Mouse (Mus musculus) hindbrain, embryonic 10.5 days (tissue): ENCODE measurements around the gene Tsc22d4. TPM values are rescaled to one million over a fixed set of nuclear protein-coding genes. Genes with fewer than 3 reads are reported as not detected.

Source experiments
- DNase-seq: peaks from one replicate; pipeline ENCODE4 v3.0.0-alpha.2; 2017; ENCODE audit warnings: low spot score
- H3K27ac ChIP-seq: fragments of 300-500 bp; sonication (generic); 2 replicates; pipeline ENCODE4 v1.5.1; 2016; ENCODE audit warnings: mild to moderate bottlenecking, moderate library complexity
- H3K27me3 ChIP-seq: fragments of 300-500 bp; sonication (generic); 2 replicates; pipeline ENCODE4 v1.6.1; 2016; ENCODE audit warnings: mild to moderate bottlenecking; ENCODE audit not compliant: poor library complexity, insufficient read depth, severe bottlenecking
- H3K36me3 ChIP-seq: fragments of 300-500 bp; sonication (generic); 2 replicates; pipeline ENCODE4 v1.6.1; 2016; ENCODE audit warnings: mild to moderate bottlenecking, moderate library complexity
- H3K4me1 ChIP-seq: fragments of 300-500 bp; sonication (generic); replicated peaks from 2 replicates; pipeline ENCODE4 v1.6.1; 2016; ENCODE audit warnings: mild to moderate bottlenecking
- H3K4me3 ChIP-seq: fragments of 300-500 bp; sonication (generic); 2 replicates; pipeline ENCODE4 v1.5.1; 2016; ENCODE audit warnings: mild to moderate bottlenecking, moderate library complexity
- H3K9me3 ChIP-seq: fragments of 300-500 bp; sonication (generic); 2 replicates; pipeline ENCODE4 v1.6.1; 2016; ENCODE audit warnings: mild to moderate bottlenecking, moderate library complexity
- WGBS: fragments of 180-500 bp; shearing (Covaris S2); methylation state at CpG from one replicate; pipeline ENCODE4 v1.1.7; 2016; 5-methylcytosine and 5-hydroxymethylcytosine counted together
- polyA plus RNA-seq: library from polyadenylated mRNA; unstranded; fragments of >200 nt; fragmentation: Nextera tagmentation; extraction: Ambion mirVana; gene quantifications from 2 replicates; pipeline ENCODE4 v1.2.1, GENCODE M21; 2016

The Tsc22d4 gene
- polyA plus RNA-seq, 1 experiment from 2014 or later, result 86.0 TPM

DNA sequence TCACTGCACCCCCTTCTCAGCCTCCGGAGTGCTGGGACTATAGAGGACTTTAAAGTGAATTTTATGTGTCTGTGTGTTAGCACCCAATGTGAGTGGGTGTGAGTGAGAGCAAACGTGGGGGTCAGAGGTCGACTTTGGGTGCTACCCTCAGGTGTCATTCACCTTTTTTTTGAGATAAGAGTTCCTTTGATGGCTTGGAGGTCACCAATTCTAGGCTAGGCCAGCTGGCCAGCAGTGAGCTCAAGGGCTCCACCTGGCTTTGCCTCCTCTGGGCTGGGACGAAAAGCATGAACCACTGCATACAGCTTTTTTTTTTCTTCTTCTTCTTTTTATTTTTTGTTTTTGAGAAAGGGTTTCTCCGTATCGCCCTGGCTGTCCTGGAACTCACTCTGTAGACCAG is 18.8 kb upstream of the Tsc22d4 start:
- Histone ChIP-seq H3K36me3 (peaks cover 13% of the 10 kb centered on the region), H3K27ac (no peak overlapping the region), H3K9me3 (no peaks in the 10 kb centered on the region), H3K4me1 (peaks cover 9% of the 10 kb centered on the region), H3K27me3 (peaks cover 5% of the 10 kb centered on the region; the same call in 1 of the 2 replicates), H3K4me3 (no peak overlapping the region)
- WGBS, result 73% methylated on average over 6 of the region's 6 CpGs
- DNase-seq, result no peak

- Histone ChIP-seq H3K27me3 (no peaks in the 10 kb centered on the region), H3K9me3 (0 out of 2 replicates have a peak, but pooled peaks cover 3% of the 10 kb centered on the region), H3K4me1 (peaks cover 58% of the 10 kb centered on the region), H3K27ac (peak overlapping the region; percentile 93), H3K36me3 (peaks cover 72% of the 10 kb centered on the region), H3K4me3 (peak overlapping the region; percentile 40)
- 63% methylated on average over 12 of the region's 12 CpGs for WGBS
- peak; percentile 14 for DNase-seq
Observed at GRCm38 (mm10) chr5:137733638-137734288, 11.8 kb upstream of the Tsc22d4 start.

DNA sequence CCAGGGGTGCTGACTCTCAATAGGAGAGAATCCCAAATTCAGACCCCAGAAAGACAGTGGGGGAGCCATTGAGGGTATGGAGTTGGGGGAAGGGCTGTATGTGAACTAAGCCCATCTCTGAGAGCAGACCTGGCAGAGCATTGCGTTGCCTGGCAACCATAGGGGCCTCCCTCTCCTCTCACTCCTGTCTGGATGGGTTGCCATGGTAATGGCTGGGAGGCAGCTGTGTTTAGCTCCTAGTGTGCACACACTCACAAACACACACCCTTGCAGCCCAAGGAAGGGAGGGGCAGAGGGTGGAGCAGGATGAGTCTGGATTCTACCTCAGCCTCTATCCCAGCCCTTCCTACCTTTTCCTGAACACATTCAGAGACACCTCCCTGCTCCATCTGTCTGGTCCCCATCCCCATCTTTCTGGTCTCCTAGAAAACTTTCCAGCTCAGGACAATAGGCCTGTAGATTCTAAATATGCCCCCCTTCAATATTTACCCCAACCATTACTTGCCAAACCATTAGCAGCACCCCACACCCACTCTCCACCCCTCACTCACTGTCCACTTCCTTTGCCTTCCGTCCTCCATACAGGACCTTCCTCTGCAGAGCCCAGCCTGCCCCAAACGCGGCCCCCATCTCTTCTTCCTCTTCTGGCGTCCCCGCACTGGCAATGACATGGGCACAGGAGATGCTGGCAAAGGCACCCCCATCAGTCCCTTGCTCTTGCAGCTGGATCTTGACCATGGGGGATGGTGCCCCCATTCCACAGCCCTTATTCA is 11.1 kb upstream of the Tsc22d4 start:
- 65% methylated on average over 6 of the region's 6 CpGs for WGBS
- H3K36me3 ChIP-seq, result peaks cover 75% of the 10 kb centered on the region
- peak overlapping the region; percentile 93 for H3K27ac ChIP-seq
- H3K4me1 ChIP-seq, result peaks cover 65% of the 10 kb centered on the region
- 0 out of 2 replicates have a peak, but pooled peaks cover 3% of the 10 kb centered on the region for H3K9me3 ChIP-seq
- peak overlapping the region; percentile 40 for H3K4me3 ChIP-seq
- peak; percentile 92 for DNase-seq
- H3K27me3 ChIP-seq, result 0 out of 2 replicates have a peak, but pooled peaks cover 2% of the 10 kb centered on the region

GRCm38 (mm10) chr5:137737400-137737940 is 8.1 kb upstream of the Tsc22d4 start:
- WGBS, result 90% methylated on average over 6 of the region's 6 CpGs
- no peak for DNase-seq
- H3K4me3 ChIP-seq, result no peak overlapping the region
- peaks cover 80% of the 10 kb centered on the region for H3K4me1 ChIP-seq
- H3K9me3 ChIP-seq, result 0 out of 2 replicates have a peak, but pooled peaks cover 3% of the 10 kb centered on the region
- H3K36me3 ChIP-seq, result peaks cover 54% of the 10 kb centered on the region
- H3K27me3 ChIP-seq, result peaks cover 9% of the 10 kb centered on the region; the same call in 1 of the 2 replicates
- 0 out of 2 replicates have a peak overlapping the region, but pooled peaks have one; percentile 94 for H3K27ac ChIP-seq

- 55% methylated on average over 5 of the region's 5 CpGs for WGBS
- Histone ChIP-seq H3K9me3 (0 out of 2 replicates have a peak, but pooled peaks cover 3% of the 10 kb centered on the region), H3K4me3 (peak overlapping the region; percentile 74; the same call in 1 of the 2 replicates), H3K4me1 (peaks cover 73% of the 10 kb centered on the region), H3K36me3 (peaks cover 44% of the 10 kb centered on the region), H3K27ac (peak overlapping the region; percentile 94; the same call in 1 of the 2 replicates), H3K27me3 (peaks cover 9% of the 10 kb centered on the region; the same call in 1 of the 2 replicates)
- no peak for DNase-seq
Observed at GRCm38 (mm10) chr5:137738516-137738915, 7.0 kb upstream of the Tsc22d4 start.

- WGBS, result 55% methylated on average over 9 of the region's 9 CpGs
- no peak for DNase-seq
- Histone ChIP-seq H3K36me3 (peaks cover 40% of the 10 kb centered on the region), H3K27me3 (peaks cover 9% of the 10 kb centered on the region; the same call in 1 of the 2 replicates), H3K4me1 (peaks cover 64% of the 10 kb centered on the region), H3K27ac (peak overlapping the region; percentile 94), H3K4me3 (peak overlapping the region; percentile 74), H3K9me3 (0 out of 2 replicates have a peak, but pooled peaks cover 3% of the 10 kb centered on the region)
Observed at GRCm38 (mm10) chr5:137739471-137739870, 6.1 kb upstream of the Tsc22d4 start.

DNA sequence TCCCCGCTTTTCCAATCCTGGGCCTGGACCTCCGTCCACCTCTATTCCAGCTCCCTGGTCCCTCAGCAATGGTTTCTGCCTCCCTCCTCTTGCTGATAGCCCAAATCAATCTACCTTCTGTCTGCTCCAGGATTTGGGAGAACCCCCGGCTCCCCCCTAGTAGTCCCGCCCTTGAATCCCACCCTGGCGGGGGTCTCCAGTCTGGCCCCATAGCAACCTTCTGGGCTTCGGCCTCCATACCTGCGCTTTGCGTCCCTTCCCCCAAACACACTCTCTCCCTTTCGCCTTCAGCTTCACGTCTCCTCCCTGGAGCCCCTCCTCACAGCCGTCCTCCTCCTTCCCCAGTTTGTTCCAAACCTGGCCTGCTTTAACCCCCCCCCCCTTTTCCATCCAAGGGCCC is 5.0 kb upstream of the Tsc22d4 start:
- Histone ChIP-seq H3K4me1 (peaks cover 57% of the 10 kb centered on the region), H3K27me3 (peaks cover 9% of the 10 kb centered on the region; the same call in 1 of the 2 replicates), H3K4me3 (peak overlapping the region; percentile 74), H3K27ac (peak overlapping the region; percentile 94), H3K9me3 (0 out of 2 replicates have a peak, but pooled peaks cover 3% of the 10 kb centered on the region), H3K36me3 (peaks cover 31% of the 10 kb centered on the region)
- DNase-seq, result no peak
- 11% methylated on average over 11 of the region's 11 CpGs for WGBS

- WGBS, result under 1% methylated on average over 71 of the region's 71 CpGs
- H3K4me1 ChIP-seq, result peaks cover 57% of the 10 kb centered on the region
- H3K27me3 ChIP-seq, result peaks cover 9% of the 10 kb centered on the region; the same call in 1 of the 2 replicates
- peak; percentile 87 for DNase-seq
- peak within 1 kb of the TSS; percentile 74 for H3K4me3 ChIP-seq
- 0 out of 2 replicates have a peak, but pooled peaks cover 3% of the 10 kb centered on the region for H3K9me3 ChIP-seq
- H3K27ac ChIP-seq, result peak within 1 kb of the TSS; percentile 94
- peaks cover 23% of the 10 kb centered on the region for H3K36me3 ChIP-seq
Observed at GRCm38 (mm10) chr5:137741023-137741931, 4.3 kb upstream of the Tsc22d4 start, which contains the start of gene Nyap1. Gene Nyap1 (minus strand): TSS chr5:137741607.

- peaks cover 16% of the 10 kb centered on the region for H3K36me3 ChIP-seq
- peak overlapping the region; percentile 74 for H3K4me3 ChIP-seq
- DNase-seq, result no peak
- WGBS, result 69% methylated on average over 10 of the region's 10 CpGs
- peak overlapping the region; percentile 94 for H3K27ac ChIP-seq
- peaks cover 9% of the 10 kb centered on the region; the same call in 1 of the 2 replicates for H3K27me3 ChIP-seq
- H3K9me3 ChIP-seq, result no peaks in the 10 kb centered on the region
- peaks cover 65% of the 10 kb centered on the region for H3K4me1 ChIP-seq
Observed at GRCm38 (mm10) chr5:137742048-137742447, 3.5 kb upstream of the Tsc22d4 start.

GRCm38 (mm10) chr5:137742836-137743235 is 2.7 kb upstream of the Tsc22d4 start:
- Histone ChIP-seq H3K4me3 (no peak overlapping the region), H3K9me3 (no peaks in the 10 kb centered on the region), H3K27me3 (peaks cover 9% of the 10 kb centered on the region; the same call in 1 of the 2 replicates), H3K4me1 (peaks cover 69% of the 10 kb centered on the region), H3K36me3 (peaks cover 8% of the 10 kb centered on the region), H3K27ac (no peak overlapping the region)
- 96% methylated on average over 6 of the region's 6 CpGs for WGBS
- no peak for DNase-seq

GRCm38 (mm10) chr5:137744197-137744596 is 1.3 kb upstream of the Tsc22d4 start:
- Histone ChIP-seq H3K9me3 (no peaks in the 10 kb centered on the region), H3K36me3 (peaks cover under 1% of the 10 kb centered on the region; the same call in 1 of the 2 replicates), H3K4me1 (peaks cover 68% of the 10 kb centered on the region), H3K27me3 (peaks cover 9% of the 10 kb centered on the region; the same call in 1 of the 2 replicates), H3K27ac (no peak overlapping the region), H3K4me3 (no peak overlapping the region)
- DNase-seq, result no peak
- WGBS, result 88% methylated on average over 7 of the region's 7 CpGs
